Mouse (Mus musculus): ENCODE data around the gene Chd6. TPM values are rescaled to one million over a fixed set of nuclear protein-coding genes. Genes with fewer than 3 reads are reported as not detected.
A peak's percentile ranks its signal among the peaks of the same experiment; 100 is the strongest.

The Chd6 gene
- polyA plus RNA-seq, 1 experiment from 2014 or later = 20.8 TPM

DNA sequence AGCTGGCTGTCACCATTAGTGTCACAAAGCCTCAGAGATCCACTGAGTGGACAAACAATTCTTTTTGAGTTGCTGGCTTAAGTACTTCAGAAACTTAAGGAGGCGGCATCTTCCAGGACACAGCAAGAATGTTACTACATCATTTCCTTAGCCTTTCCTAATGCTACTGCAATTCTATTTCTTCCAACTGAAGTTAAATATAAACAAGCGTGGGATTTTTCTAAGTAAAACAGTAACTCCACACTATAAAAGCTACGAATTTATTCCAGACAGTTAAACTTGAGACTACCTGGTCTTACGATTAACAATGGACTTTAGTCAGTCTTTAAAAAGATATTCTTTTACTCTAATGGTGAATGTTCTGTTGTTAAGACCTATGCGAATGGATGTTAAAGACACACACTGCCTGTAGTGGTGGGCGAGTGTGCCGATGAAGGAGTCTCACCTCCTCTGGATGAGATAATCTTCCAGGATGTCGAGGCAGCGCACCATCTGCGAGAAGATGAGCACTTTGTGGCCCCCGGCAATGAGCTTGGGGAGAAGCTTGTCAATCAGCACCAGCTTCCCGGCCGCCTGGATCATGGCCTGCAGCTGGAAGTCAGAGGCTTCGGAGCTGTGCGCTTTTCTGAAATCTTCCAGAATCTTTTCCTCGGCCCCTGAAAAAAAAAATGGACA lies 96.2 kb downstream of the Chd6 start:
- Histone ChIP-seq H3K27ac (no peak overlapping the region), H3K4me3 (replicated peaks) (no peak overlapping the region), H3K9me3 (no peaks in the 10 kb centered on the region), H3K36me3 (peaks cover 15% of the 10 kb centered on the region), H3K27me3 (replicated peaks) (no peaks in the 10 kb centered on the region), H3K4me1 (replicated peaks) (no peaks in the 10 kb centered on the region), H3K9ac (no peak overlapping the region), H3K4me2 (replicated peaks) (no peak overlapping the region)
- no peak for ATAC-seq
- 90% methylated on average over 16 of the region's 16 CpGs for WGBS

DNA sequence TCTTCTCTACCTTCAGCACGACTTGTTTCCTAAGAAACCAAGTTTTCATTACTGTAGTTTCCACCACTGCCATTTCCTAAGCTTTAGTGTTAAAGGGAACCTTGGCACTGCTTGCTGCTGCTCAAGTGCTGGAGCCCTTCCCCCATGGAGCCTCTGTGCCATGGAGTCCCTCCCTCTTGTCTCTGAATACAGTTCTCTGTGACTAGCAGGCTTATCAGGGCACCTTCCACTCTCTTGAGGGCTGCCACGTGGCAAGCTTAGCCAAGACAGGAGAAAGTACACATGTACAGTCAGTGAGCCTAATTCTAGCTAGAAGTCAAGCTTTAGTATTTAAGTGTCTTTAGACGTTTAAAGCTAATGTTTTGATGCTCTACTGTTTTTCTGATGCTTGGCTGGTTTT lies 104.5 kb downstream of the Chd6 start:
- no peak overlapping the region for H3K4me3 ChIP-seq (replicated peaks)
- H3K9me3 ChIP-seq = no peaks in the 10 kb centered on the region
- no peaks in the 10 kb centered on the region for H3K27me3 ChIP-seq (replicated peaks)
- H3K27ac ChIP-seq = no peak overlapping the region
- 79% methylated on average over 3 of the region's 3 CpGs for WGBS
- H3K9ac ChIP-seq = no peak overlapping the region
- H3K4me1 ChIP-seq (replicated peaks) = no peaks in the 10 kb centered on the region
- ATAC-seq = no peak
- H3K36me3 ChIP-seq = 0 out of 2 replicates have a peak, but pooled peaks cover 3% of the 10 kb centered on the region
- no peak overlapping the region for H3K4me2 ChIP-seq (replicated peaks)

DNA sequence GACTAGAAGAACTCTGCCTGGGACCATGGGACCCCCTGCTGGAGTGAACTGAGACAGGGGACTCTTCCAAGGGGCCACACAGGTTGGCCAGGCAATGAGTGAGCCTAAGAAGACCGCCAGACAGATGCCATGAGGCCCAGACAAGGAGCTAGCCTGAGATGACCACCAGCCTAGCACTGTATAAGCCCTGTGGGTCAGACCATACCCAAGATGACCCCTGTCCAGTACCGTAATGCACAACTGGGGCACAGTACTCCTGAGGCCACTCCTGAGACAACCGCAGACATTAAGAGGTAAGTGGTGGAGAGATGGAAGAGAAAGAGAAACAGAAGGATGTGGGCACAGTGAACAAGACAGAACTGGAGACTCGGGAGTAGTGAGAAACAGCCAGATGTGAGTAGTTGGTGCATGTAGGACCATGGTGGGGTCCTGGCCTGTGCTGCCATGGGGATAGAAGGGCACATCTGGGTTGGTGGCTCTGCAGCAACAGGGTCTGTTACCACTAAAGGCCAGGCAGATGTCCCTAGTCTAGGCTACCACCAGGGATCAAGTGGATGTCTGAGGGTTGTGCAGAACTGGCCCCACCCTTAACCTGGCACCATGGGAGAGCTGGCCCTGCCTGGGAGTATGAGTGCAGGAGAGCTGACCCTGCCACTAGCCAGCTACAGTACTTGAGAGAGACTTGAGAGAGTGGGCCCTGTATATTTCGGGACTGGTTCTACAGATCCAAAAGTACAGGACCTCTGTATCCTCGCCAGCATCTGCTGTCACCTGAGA lies 111.7 kb downstream of the Chd6 start:
- no peaks in the 10 kb centered on the region for H3K27me3 ChIP-seq (replicated peaks)
- H3K36me3 ChIP-seq = no peaks in the 10 kb centered on the region; the same call in 1 of the 2 replicates
- ATAC-seq = no peak
- 94% methylated on average over 6 of the region's 6 CpGs for WGBS
- no peak overlapping the region for H3K4me2 ChIP-seq (replicated peaks)
- H3K27ac ChIP-seq = no peak overlapping the region
- no peak overlapping the region for H3K9ac ChIP-seq
- no peaks in the 10 kb centered on the region for H3K4me1 ChIP-seq (replicated peaks)
- H3K4me3 ChIP-seq (replicated peaks) = no peak overlapping the region
- H3K9me3 ChIP-seq = no peaks in the 10 kb centered on the region

DNA sequence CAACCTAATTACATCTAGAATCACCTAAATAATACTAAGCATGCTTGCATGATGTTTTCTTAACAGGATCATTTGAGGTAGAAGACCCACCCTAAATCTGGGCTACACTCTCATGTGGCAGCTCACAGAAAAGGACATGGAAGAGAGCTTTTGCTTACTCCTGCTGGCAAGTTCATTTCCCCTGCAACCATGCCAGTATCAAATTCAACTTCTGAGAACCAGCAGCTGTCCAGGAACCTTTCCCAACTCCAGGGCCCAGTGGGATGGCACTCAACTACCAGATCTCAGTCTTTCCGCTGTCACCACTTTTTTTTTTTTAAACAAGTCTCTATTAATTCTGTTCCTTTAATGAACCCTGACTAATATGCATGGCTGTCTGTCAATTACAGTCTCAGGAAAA lies 114.7 kb downstream of the Chd6 start:
- no peak overlapping the region for H3K27ac ChIP-seq
- 96% methylated on average over 1 of the region's 1 CpGs for WGBS
- no peak overlapping the region for H3K4me3 ChIP-seq (replicated peaks)
- H3K4me2 ChIP-seq (replicated peaks) = no peak overlapping the region
- H3K9ac ChIP-seq = no peak overlapping the region
- H3K27me3 ChIP-seq (replicated peaks) = no peaks in the 10 kb centered on the region
- H3K4me1 ChIP-seq (replicated peaks) = no peaks in the 10 kb centered on the region
- no peaks in the 10 kb centered on the region; the same call in 1 of the 2 replicates for H3K36me3 ChIP-seq
- no peak for ATAC-seq
- no peaks in the 10 kb centered on the region for H3K9me3 ChIP-seq

DNA sequence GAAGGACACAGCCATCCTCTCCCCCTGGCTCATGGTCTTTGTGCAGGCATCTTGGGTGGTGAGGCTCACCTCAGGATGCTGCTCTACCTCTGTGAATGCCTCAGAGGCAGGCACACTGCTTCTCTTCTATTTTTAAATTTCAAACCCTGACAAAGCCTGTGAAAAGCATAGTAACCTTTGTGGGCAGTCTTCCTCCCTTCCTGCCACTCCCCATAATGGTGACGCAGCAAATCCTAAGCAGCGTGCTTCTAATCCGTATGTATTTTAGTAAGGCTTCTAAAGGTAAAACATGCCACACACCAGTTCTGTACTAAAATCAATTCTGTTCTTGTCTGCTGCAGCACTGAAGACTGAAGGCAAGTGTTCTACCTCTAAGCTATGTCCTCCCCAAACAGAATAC lies 116.4 kb downstream of the Chd6 start:
- peaks cover 3% of the 10 kb centered on the region; the same call in 1 of the 2 replicates for H3K36me3 ChIP-seq
- WGBS = 89% methylated on average over 3 of the region's 3 CpGs

DNA sequence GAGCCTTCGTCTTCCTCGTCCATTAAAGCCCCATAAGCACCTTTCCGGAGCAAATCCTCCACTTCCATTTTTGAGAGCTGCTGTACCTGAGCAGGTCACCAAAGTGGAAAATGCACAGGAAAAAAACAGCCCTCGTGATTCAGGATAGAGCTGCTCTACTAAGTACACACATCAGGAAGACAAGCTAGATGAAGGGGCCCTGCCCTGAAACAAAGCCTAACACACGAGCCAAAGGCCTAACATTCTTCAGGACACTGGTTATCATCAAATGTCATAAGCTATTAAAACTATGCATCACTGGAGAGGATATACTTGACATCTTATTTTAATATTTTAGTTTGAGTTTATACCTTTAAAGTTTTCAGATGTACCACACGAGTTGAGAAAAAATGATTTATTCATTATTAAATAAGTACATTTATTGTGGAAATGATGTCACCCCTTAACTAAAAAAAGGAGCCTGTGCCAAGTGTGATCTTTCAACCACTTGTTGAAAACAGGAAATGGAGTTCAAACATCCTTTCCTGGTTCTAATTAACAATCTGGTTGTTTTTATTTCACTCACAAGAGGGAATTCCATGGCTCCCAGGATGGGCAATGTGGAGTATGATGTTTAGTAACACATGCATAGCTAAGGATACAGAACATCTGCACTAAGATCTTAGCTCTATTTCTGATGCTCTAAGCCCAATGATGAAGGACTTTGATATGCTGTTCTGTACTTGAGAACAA lies 118.4 kb downstream of the Chd6 start:
- no peak overlapping the region for H3K27ac ChIP-seq
- no peaks in the 10 kb centered on the region for H3K9me3 ChIP-seq
- whole genome bisulfite sequencing = 51% methylated on average over 6 of the region's 6 CpGs
- 0 out of 2 replicates have a peak, but pooled peaks have one; percentile 49 for ATAC-seq
- no peaks in the 10 kb centered on the region for H3K4me1 ChIP-seq (replicated peaks)
- H3K4me2 ChIP-seq (replicated peaks) = no peak overlapping the region
- no peaks in the 10 kb centered on the region for H3K27me3 ChIP-seq (replicated peaks)
- H3K36me3 ChIP-seq = peaks cover 9% of the 10 kb centered on the region; the same call in 1 of the 2 replicates
- H3K4me3 ChIP-seq (replicated peaks) = no peak overlapping the region
- no peak overlapping the region for H3K9ac ChIP-seq

More for the DNA sequence above, 116.4 kb downstream of the Chd6 start:
- ATAC-seq = no peak
- H3K4me1 ChIP-seq (replicated peaks) = no peaks in the 10 kb centered on the region
- no peaks in the 10 kb centered on the region for H3K9me3 ChIP-seq
- H3K27ac ChIP-seq = no peak overlapping the region
- no peak overlapping the region for H3K4me2 ChIP-seq (replicated peaks)
- H3K4me3 ChIP-seq (replicated peaks) = no peak overlapping the region
- H3K27me3 ChIP-seq (replicated peaks) = no peaks in the 10 kb centered on the region
- no peak overlapping the region for H3K9ac ChIP-seq

DNA sequence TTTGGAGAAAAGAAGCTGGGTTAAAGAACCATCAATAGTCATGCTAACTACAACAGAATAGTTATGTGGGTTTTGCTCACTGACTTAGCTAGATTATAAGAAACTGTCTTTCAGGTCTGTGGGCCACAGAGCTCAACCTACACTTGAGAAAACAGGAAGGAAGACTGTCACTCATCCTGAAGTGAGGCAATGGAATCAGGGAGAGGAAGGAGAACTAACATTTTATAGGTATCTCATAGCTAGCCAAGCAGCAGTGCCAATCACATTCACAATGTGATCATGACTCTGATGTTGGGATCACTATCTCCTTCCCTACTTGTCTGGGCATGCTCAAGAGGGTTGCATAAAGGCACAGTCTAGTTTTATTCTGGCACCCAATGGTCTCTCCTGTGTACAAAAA lies 121.4 kb downstream of the Chd6 start:
- Histone ChIP-seq H3K36me3 (0 out of 2 replicates have a peak, but pooled peaks cover 20% of the 10 kb centered on the region), H3K4me2 (replicated peaks) (no peak overlapping the region), H3K9me3 (no peaks in the 10 kb centered on the region), H3K4me1 (replicated peaks) (no peaks in the 10 kb centered on the region), H3K27me3 (replicated peaks) (no peaks in the 10 kb centered on the region), H3K27ac (no peak overlapping the region), H3K4me3 (replicated peaks) (no peak overlapping the region), H3K9ac (no peak overlapping the region)
- ATAC-seq = no peak

DNA sequence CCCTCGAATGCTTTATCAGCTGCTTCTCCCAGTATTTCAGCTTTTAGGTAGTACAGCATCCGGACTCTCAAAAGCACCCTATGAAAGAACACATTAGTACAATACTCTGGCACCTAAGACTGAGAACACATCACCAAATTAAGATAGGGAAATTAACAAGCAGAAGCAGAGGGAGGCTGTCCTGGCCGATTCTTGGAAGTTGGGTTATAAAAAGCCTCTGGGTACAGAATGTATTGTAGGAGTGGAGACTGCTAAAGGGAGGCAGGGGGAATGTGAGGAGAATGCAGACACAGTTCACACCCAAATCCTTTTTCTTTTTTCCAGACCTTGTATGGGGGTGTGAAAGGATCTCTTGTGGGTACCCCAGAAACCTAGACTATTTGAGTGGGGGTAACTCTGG lies 126.2 kb downstream of the Chd6 start:
- WGBS = 77% methylated on average over 3 of the region's 3 CpGs

DNA sequence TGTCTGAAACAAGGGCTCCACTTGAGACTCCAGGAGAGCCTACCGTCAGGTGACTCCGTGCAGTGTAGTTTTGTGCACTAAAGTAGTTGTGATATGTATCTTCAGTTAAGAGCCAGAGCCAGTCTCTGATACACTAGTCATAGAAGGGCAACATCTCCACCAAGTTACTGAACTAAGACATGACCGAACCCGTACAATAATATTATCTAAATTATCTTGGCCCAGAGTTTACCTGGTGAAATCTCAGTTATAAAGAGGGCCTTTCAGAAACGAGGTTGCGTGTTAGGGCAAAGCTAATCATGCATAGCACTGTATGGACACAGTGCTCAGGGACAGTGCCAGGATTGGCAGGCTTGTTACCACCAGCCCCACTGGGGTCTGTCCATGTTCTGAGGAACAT lies 127.1 kb downstream of the Chd6 start:
- H3K27me3 ChIP-seq (replicated peaks) = no peaks in the 10 kb centered on the region
- no peak overlapping the region for H3K9ac ChIP-seq
- ATAC-seq = no peak
- H3K4me2 ChIP-seq (replicated peaks) = no peak overlapping the region
- WGBS = 86% methylated on average over 6 of the region's 6 CpGs
- no peak overlapping the region for H3K27ac ChIP-seq
- H3K4me1 ChIP-seq (replicated peaks) = no peaks in the 10 kb centered on the region
- H3K36me3 ChIP-seq = peaks cover 28% of the 10 kb centered on the region
- no peaks in the 10 kb centered on the region for H3K9me3 ChIP-seq
- no peak overlapping the region for H3K4me3 ChIP-seq (replicated peaks)

More for the DNA sequence above, 126.2 kb downstream of the Chd6 start:
- H3K9me3 ChIP-seq = no peaks in the 10 kb centered on the region
- peaks cover 32% of the 10 kb centered on the region for H3K36me3 ChIP-seq
- no peaks in the 10 kb centered on the region for H3K27me3 ChIP-seq (replicated peaks)
- no peak for ATAC-seq
- no peak overlapping the region for H3K9ac ChIP-seq
- no peak overlapping the region for H3K4me2 ChIP-seq (replicated peaks)
- no peaks in the 10 kb centered on the region for H3K4me1 ChIP-seq (replicated peaks)
- no peak overlapping the region for H3K4me3 ChIP-seq (replicated peaks)
- no peak overlapping the region for H3K27ac ChIP-seq

DNA sequence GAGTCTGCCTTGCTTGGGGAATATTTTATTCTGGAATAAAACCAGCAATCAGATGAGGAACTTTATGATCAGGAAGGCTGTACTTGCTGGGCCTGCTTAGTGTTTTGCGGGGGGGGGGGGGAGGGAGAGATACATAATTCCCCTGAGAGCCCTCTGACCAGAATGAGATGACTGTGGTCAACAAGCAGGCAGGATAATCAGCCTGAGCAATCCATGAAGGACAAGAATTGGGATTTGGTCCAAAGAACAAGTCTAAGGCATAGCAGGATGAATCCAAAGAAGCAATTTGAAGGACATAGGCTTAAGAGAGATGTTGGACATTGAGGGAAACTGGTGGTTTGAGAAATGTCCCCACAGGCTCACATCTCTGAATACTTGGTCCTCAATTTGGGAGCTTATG lies 130.2 kb downstream of the Chd6 start:
- H3K27me3 ChIP-seq (replicated peaks) = no peaks in the 10 kb centered on the region
- peaks cover 25% of the 10 kb centered on the region for H3K36me3 ChIP-seq
- H3K4me3 ChIP-seq (replicated peaks) = no peak overlapping the region
- no peak overlapping the region for H3K4me2 ChIP-seq (replicated peaks)
- no peaks in the 10 kb centered on the region for H3K4me1 ChIP-seq (replicated peaks)
- H3K9me3 ChIP-seq = no peaks in the 10 kb centered on the region
- H3K27ac ChIP-seq = no peak overlapping the region
- no peak for ATAC-seq
- no peak overlapping the region for H3K9ac ChIP-seq
- 80% methylated on average over 1 of the region's 1 CpGs for WGBS

DNA sequence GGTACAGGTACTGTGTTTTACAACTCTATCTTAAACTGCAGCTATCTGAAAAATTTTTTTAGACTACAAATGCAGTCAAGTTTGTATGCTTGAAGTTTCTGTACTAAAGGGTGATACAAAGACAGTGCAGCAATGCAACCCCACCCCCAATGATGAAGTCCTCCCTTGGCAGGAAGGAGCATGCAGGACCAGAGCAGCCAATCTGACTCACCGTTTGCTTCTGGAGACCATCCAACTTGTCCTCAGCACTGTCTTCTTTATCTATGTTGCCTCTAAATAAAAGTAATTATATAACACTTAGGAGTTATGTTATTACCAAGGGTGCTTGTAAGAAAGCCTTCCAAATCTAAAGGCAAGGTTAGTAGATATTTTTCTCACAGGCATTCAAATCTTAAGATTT lies 131.6 kb downstream of the Chd6 start:
- no peak overlapping the region for H3K4me2 ChIP-seq (replicated peaks)
- peaks cover 21% of the 10 kb centered on the region for H3K36me3 ChIP-seq
- H3K4me1 ChIP-seq (replicated peaks) = no peaks in the 10 kb centered on the region
- ATAC-seq = no peak
- H3K27ac ChIP-seq = no peak overlapping the region
- H3K4me3 ChIP-seq (replicated peaks) = no peak overlapping the region
- no peak overlapping the region for H3K9ac ChIP-seq
- no peaks in the 10 kb centered on the region for H3K27me3 ChIP-seq (replicated peaks)
- no peaks in the 10 kb centered on the region for H3K9me3 ChIP-seq
- 51% methylated on average over 1 of the region's 1 CpGs for WGBS

DNA sequence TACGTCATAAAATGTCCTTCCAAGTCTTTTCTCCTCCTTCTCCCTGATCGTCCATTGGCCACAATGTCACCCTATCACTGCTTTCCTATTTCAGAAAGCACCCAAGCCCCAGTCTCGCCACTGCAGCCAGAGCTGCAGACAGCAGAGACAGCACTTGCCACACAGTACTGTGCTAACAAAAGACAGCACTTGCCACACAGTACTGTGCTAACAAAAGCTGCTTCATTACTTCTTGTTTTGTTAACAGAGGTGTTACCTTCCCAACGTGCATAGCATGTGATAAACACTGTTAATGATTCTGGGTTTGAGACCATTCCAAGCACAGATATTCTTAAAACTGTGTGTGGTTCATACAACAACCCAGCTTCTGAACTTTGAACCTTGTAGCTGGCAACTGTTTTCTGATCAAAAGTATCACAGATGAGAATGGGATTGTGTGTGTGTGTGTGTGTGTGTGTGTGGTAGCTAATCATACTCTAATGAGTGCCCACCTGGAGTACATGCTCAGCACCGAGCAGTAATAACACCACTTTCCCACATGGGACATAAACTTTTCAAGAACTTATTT lies 135.1 kb downstream of the Chd6 start:
- whole genome bisulfite sequencing = 69% methylated on average over 5 of the region's 5 CpGs
- no peak overlapping the region for H3K9ac ChIP-seq
- H3K36me3 ChIP-seq = peaks cover 14% of the 10 kb centered on the region
- H3K4me2 ChIP-seq (replicated peaks) = no peak overlapping the region
- H3K27me3 ChIP-seq (replicated peaks) = no peaks in the 10 kb centered on the region
- no peaks in the 10 kb centered on the region for H3K4me1 ChIP-seq (replicated peaks)
- H3K27ac ChIP-seq = no peak overlapping the region
- H3K9me3 ChIP-seq = no peaks in the 10 kb centered on the region
- no peak overlapping the region for H3K4me3 ChIP-seq (replicated peaks)
- no peak for ATAC-seq
